Mouse (Mus musculus): ENCODE measurements at regions not wholly inside any gene's neighbourhood (a gene's known extent, or its start where the extent isn't known, plus 50 kb on each side); places are given as distances from the start of the nearest gene placed in this dataset.

DNA sequence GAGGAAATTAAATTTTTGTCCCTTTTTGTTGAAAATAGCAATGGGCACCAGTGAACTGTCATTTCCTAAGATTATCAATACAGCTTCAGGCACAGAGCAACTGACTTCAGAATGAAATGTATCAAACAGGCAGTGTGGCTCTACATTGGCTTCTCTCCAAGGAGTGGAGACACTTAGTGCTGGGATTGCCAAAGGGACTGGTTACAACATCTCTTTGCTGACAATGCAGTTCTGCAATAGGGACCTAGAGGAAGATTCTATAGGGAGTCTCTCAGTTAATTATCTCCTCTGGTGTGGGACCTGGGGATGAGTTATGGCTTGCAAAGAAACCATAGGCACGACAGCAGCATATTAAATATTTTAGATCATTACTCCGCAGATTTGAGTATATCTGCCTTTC is 173.6 kb downstream of the Klf5 start:
- Histone ChIP-seq H3K79me2 (ENCODE audit: control insufficient read depth, insufficient read depth, low read length, poor library complexity) (no peaks in the 10 kb centered on the region), H3K27me3 (ENCODE audit: control insufficient read depth in 1 of 2, insufficient read depth in 2 of 2, low read length in 2 of 2) (no peaks in the 10 kb centered on the region), H3K9me3 (replicated peaks; ENCODE audit: insufficient read depth, low read length) (no peaks in the 10 kb centered on the region), H3K9ac (ENCODE audit: control insufficient read depth, low read depth, low read length, poor library complexity, severe bottlenecking) (no peak overlapping the region), H3K27ac (ENCODE audit: control insufficient read depth, low read depth, low read length) (no peak overlapping the region), H3K4me3 (ENCODE audit: control insufficient read depth in 1 of 2, insufficient read depth in 1 of 2, low read depth in 2 of 2, low read length in 2 of 2) (no peak overlapping the region), H3K4me1 (ENCODE audit: control insufficient read depth in 1 of 2, insufficient read depth in 2 of 2, low read length in 2 of 2) (no peaks in the 10 kb centered on the region; a peak in 1 of 4 replicates), H3K36me3 (ENCODE audit: control insufficient read depth in 1 of 2, insufficient read depth in 2 of 2, low read length in 2 of 2) (no peaks in the 10 kb centered on the region)
- TF ChIP-seq MYB (IDR thresholded peaks at IDR 0.05; ENCODE audit: low read depth, low read length) (no peak), MAZ (IDR thresholded peaks at IDR 0.05; ENCODE audit: low read depth, low read length) (no peak), ELF1 (IDR thresholded peaks at IDR 0.05; ENCODE audit: low read depth, low read length) (no peak)
- DNase-seq (ENCODE audit: low read depth, low spot score), result no peak

DNA sequence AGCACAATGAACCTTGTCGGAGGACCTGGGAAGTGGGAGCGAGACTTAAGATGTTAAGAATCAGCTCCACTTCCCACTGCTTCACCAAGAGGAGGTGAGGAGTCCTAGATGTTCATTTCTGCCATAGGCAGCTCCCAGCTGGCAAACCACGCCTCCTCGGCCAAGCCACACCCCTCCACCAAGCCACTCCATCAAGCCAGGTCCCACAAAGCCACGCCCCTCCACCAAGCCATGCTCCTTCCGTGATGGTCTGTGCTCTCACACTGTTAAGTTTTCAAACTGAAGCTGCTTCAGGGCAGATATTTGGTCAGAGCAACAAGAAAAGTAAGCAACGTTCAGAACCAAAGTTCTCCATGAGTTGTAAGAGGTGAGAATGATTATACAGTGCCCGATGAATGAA is 176.8 kb downstream of the Klf5 start:
- Histone ChIP-seq H3K9me3 (replicated peaks; ENCODE audit: insufficient read depth, low read length) (no peaks in the 10 kb centered on the region), H3K27ac (ENCODE audit: control insufficient read depth, low read depth, low read length) (no peak overlapping the region), H3K4me1 (ENCODE audit: control insufficient read depth in 1 of 2, insufficient read depth in 2 of 2, low read length in 2 of 2) (no peaks in the 10 kb centered on the region), H3K79me2 (ENCODE audit: control insufficient read depth, insufficient read depth, low read length, poor library complexity) (no peaks in the 10 kb centered on the region), H3K36me3 (ENCODE audit: control insufficient read depth in 1 of 2, insufficient read depth in 2 of 2, low read length in 2 of 2) (no peaks in the 10 kb centered on the region), H3K9ac (ENCODE audit: control insufficient read depth, low read depth, low read length, poor library complexity, severe bottlenecking) (no peak overlapping the region), H3K27me3 (ENCODE audit: control insufficient read depth in 1 of 2, insufficient read depth in 2 of 2, low read length in 2 of 2) (no peaks in the 10 kb centered on the region), H3K4me3 (ENCODE audit: control insufficient read depth in 1 of 2, insufficient read depth in 1 of 2, low read depth in 2 of 2, low read length in 2 of 2) (no peak overlapping the region)
- DNase-seq (ENCODE audit: low read depth, low spot score), result no peak
- TF ChIP-seq ZNF384 (IDR thresholded peaks at IDR 0.05; ENCODE audit: low read depth, low read length), result no peak
- TF ChIP-seq ZMIZ1 (IDR thresholded peaks at IDR 0.05; ENCODE audit: low read depth, low read length), result no peak
- no peak for TF ChIP-seq POLR2AphosphoS5 (IDR thresholded peaks at IDR 0.05; ENCODE audit: borderline replicate concordance, low read depth, low read length)
- no peak for TF ChIP-seq SMC3 (IDR thresholded peaks at IDR 0.05; ENCODE audit: low read depth, low read length)
- no peak for TF ChIP-seq ETS1 (IDR thresholded peaks at IDR 0.05; ENCODE audit: low read depth, low read length)
- no peak for TF ChIP-seq KAT2A (conservative IDR thresholded peaks at IDR 0.05; ENCODE audit: low read depth, low read length)
- no peak for TF ChIP-seq E2F4 (IDR thresholded peaks at IDR 0.05; ENCODE audit: borderline replicate concordance, low read depth, low read length)
- no peak for TF ChIP-seq NRF1 (IDR thresholded peaks at IDR 0.05; ENCODE audit: insufficient read depth, low read depth, low read length, poor library complexity, severe bottlenecking)

DNA sequence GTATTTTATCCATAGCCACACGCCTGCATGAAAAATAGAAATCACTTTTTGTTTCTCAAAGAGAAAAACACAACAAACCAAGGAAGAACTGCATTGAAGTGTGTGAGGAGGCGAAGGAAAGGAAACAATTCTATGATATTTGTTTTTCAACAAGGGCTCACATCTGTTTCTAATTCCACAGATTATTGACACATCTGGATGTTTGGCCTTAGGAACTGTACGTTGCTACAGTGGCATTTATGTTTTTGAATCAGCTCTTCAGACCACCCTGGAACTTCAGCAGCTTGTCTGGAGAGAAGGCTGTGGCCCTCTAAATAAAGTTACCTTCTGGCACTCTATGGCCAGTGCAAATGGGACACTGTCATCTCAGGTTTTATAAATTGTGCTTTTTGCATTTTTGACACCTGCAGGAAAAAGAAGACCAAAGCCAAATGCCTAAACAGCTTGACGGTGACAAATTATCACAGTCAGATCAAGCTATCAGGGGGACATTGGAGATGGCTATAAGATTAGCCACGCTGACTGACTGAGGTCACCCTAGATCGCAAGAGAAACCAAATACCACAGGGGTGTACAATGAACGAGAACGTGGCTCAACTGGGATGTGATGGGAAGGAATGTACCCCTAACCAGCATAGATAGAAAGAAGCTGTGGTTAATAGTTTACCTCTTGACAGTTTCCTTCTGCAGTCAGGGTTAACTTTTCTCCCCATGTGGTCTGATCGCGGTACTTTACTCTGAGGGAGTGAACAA is 182.0 kb downstream of the Klf5 start:
- TF ChIP-seq ELF1 (IDR thresholded peaks at IDR 0.05; ENCODE audit: low read depth, low read length), result no peak
- no peak for TF ChIP-seq ZMIZ1 (IDR thresholded peaks at IDR 0.05; ENCODE audit: low read depth, low read length)
- no peak for TF ChIP-seq MYB (IDR thresholded peaks at IDR 0.05; ENCODE audit: low read depth, low read length)
- TF ChIP-seq NELFE (IDR thresholded peaks at IDR 0.05; ENCODE audit: low read depth, low read length), result no peak
- no peak for TF ChIP-seq E2F4 (IDR thresholded peaks at IDR 0.05; ENCODE audit: borderline replicate concordance, low read depth, low read length)
- TF ChIP-seq POLR2AphosphoS2 (IDR thresholded peaks at IDR 0.05; ENCODE audit: low read length), result no peak
- no peak for TF ChIP-seq MAZ (IDR thresholded peaks at IDR 0.05; ENCODE audit: low read depth, low read length)
- no peak for TF ChIP-seq CHD1 (IDR thresholded peaks at IDR 0.05; ENCODE audit: low read depth, low read length)
- TF ChIP-seq MXI1 (IDR thresholded peaks at IDR 0.05; ENCODE audit: low read depth, low read length), result no peak
- TF ChIP-seq SMC3 (IDR thresholded peaks at IDR 0.05; ENCODE audit: low read depth, low read length), result no peak
- no peak for TF ChIP-seq BHLHE40 (IDR thresholded peaks at IDR 0.05; ENCODE audit: borderline replicate concordance, low read depth, low read length)
- no peak for TF ChIP-seq CTCF (IDR thresholded peaks at IDR 0.05 in 2 of 3, conservative IDR thresholded peaks at IDR 0.05 in 1 of 3; ENCODE audit: control insufficient read depth in 1 of 3, insufficient read depth in 1 of 3, low read depth in 2 of 3, low read length in 3 of 3, poor library complexity in 1 of 3, severe bottlenecking in 1 of 3)
- TF ChIP-seq POLR2A (IDR thresholded peaks at IDR 0.05; ENCODE audit: control insufficient read depth in 1 of 2, insufficient read depth in 1 of 2, low read depth in 1 of 2, low read length in 2 of 2, poor library complexity in 1 of 2), result no peak
- TF ChIP-seq JUND (IDR thresholded peaks at IDR 0.05; ENCODE audit: low read depth, low read length), result no peak
- TF ChIP-seq UBTF (IDR thresholded peaks at IDR 0.05; ENCODE audit: borderline replicate concordance, insufficient read depth, low read depth, low read length), result no peak
- TF ChIP-seq MAX (IDR thresholded peaks at IDR 0.05; ENCODE audit: low read length), result no peak
- TF ChIP-seq MAFK (IDR thresholded peaks at IDR 0.05; ENCODE audit: borderline replicate concordance, low read depth, low read length), result no peak
- no peak for TF ChIP-seq NRF1 (IDR thresholded peaks at IDR 0.05; ENCODE audit: insufficient read depth, low read depth, low read length, poor library complexity, severe bottlenecking)
- TF ChIP-seq POLR2AphosphoS5 (IDR thresholded peaks at IDR 0.05; ENCODE audit: borderline replicate concordance, low read depth, low read length), result no peak
- H3K4me3 ChIP-seq (ENCODE audit: control insufficient read depth in 1 of 2, insufficient read depth in 1 of 2, low read depth in 2 of 2, low read length in 2 of 2), result no peak overlapping the region
- H3K4me1 ChIP-seq (ENCODE audit: control insufficient read depth in 1 of 2, insufficient read depth in 2 of 2, low read length in 2 of 2), result no peaks in the 10 kb centered on the region
- no peak overlapping the region for H3K27ac ChIP-seq (ENCODE audit: control insufficient read depth, low read depth, low read length)
- H3K9ac ChIP-seq (ENCODE audit: control insufficient read depth, low read depth, low read length, poor library complexity, severe bottlenecking), result no peak overlapping the region
- DNase-seq (ENCODE audit: low read depth, low spot score), result no peak
- no peaks in the 10 kb centered on the region for H3K36me3 ChIP-seq (ENCODE audit: control insufficient read depth in 1 of 2, insufficient read depth in 2 of 2, low read length in 2 of 2)
- H3K9me3 ChIP-seq (replicated peaks; ENCODE audit: insufficient read depth, low read length), result no peaks in the 10 kb centered on the region
- no peaks in the 10 kb centered on the region for H3K27me3 ChIP-seq (ENCODE audit: control insufficient read depth in 1 of 2, insufficient read depth in 2 of 2, low read length in 2 of 2)
- H3K79me2 ChIP-seq (ENCODE audit: control insufficient read depth, insufficient read depth, low read length, poor library complexity), result no peaks in the 10 kb centered on the region
